Mouse (Mus musculus): ENCODE results near the gene Orai1. TPM values are rescaled to one million over a fixed set of nuclear protein-coding genes. Genes with fewer than 3 reads are reported as not detected.

Orai1 gene
- polyA plus RNA-seq, 1 experiment, result 76.9 TPM

GRCm38 (mm10) chr5:122978970-122979369, 35.9 kb upstream of the Orai1 start:
- TF ChIP-seq CTCF (IDR thresholded peaks at IDR 0.05; ENCODE audit: borderline replicate concordance, control insufficient read depth, extremely low read depth, insufficient read depth, low read length, poor library complexity) (no peak), POLR2A (IDR thresholded peaks at IDR 0.05; ENCODE audit: control insufficient read depth, extremely low read depth, insufficient read depth, low read length, poor library complexity) (no peak)
- H3K27ac ChIP-seq (ENCODE audit: control insufficient read depth, insufficient read depth, low read length), result no peak overlapping the region

DNA sequence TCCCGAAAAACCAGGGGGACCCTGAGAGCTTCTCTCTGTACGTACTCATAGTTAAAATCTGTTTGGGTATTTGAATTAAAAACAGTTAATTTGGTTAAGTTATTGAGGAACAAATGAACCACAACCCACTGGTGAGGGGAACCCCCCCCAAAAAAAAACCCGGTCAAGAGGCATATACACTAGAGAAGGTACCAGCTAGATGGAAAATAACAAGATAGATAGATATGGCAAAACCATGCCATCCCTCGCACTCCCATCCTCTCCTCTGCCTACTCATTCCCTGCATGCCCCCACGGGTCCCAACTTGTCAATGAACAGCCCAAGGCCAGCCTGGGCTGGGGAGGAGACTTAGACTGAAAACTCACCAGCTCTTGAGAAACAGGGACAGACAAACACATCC, 30.4 kb upstream of the Orai1 start:
- no peak overlapping the region for H3K4me3 ChIP-seq (ENCODE audit: control insufficient read depth, insufficient read depth, low read length)
- no peaks in the 10 kb centered on the region for H3K27me3 ChIP-seq (ENCODE audit: control insufficient read depth, insufficient read depth, low read length)
- WGBS, result 92% methylated on average over 5 of the region's 5 CpGs
- DNase-seq, result no peak
- peaks cover 14% of the 10 kb centered on the region for H3K4me1 ChIP-seq (replicated peaks; ENCODE audit: control insufficient read depth, insufficient read depth, low read length)
- H3K36me3 ChIP-seq (ENCODE audit: control insufficient read depth, insufficient read depth, low read length), result peaks cover 15% of the 10 kb centered on the region
- no peak for TF ChIP-seq POLR2A (IDR thresholded peaks at IDR 0.05; ENCODE audit: control insufficient read depth, extremely low read depth, insufficient read depth, low read length, poor library complexity)
- TF ChIP-seq CTCF (IDR thresholded peaks at IDR 0.05; ENCODE audit: borderline replicate concordance, control insufficient read depth, extremely low read depth, insufficient read depth, low read length, poor library complexity), result no peak
- H3K27ac ChIP-seq (ENCODE audit: control insufficient read depth, insufficient read depth, low read length), result no peak overlapping the region

More at GRCm38 (mm10) chr5:122978970-122979369, 35.9 kb upstream of the Orai1 start:
- WGBS, result 75% methylated on average over 8 of the region's 8 CpGs
- DNase-seq, result no peak
- Histone ChIP-seq H3K4me3 (ENCODE audit: control insufficient read depth, insufficient read depth, low read length) (no peak overlapping the region), H3K4me1 (replicated peaks; ENCODE audit: control insufficient read depth, insufficient read depth, low read length) (no peaks in the 10 kb centered on the region), H3K27me3 (ENCODE audit: control insufficient read depth, insufficient read depth, low read length) (no peaks in the 10 kb centered on the region), H3K36me3 (ENCODE audit: control insufficient read depth, insufficient read depth, low read length) (peaks cover 15% of the 10 kb centered on the region)

DNA sequence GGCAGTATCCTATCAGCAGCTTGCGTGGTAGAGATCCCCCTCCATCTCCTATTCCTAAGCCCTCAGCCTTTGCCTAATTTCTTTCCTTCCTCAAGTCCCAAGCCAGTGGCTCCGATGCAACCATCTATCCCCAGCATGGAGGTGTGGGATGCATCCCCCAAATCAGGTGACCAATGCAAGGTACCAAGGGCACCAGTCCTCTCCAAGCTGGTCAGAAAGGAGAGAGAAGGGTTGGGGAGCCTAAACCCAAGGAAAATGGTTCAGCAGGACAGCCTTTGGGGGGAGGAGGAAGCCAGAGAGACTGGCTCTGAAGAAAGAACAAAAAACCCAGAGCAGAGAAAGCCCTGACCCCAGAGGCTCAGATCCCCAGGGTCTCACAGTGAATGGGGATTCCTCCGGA, 29.6 kb upstream of the Orai1 start:
- Histone ChIP-seq H3K36me3 (ENCODE audit: control insufficient read depth, insufficient read depth, low read length) (peaks cover 13% of the 10 kb centered on the region), H3K4me3 (ENCODE audit: control insufficient read depth, insufficient read depth, low read length) (no peak overlapping the region), H3K4me1 (replicated peaks; ENCODE audit: control insufficient read depth, insufficient read depth, low read length) (peaks cover 19% of the 10 kb centered on the region), H3K27me3 (ENCODE audit: control insufficient read depth, insufficient read depth, low read length) (no peaks in the 10 kb centered on the region), H3K27ac (ENCODE audit: control insufficient read depth, insufficient read depth, low read length) (no peak overlapping the region)
- TF ChIP-seq POLR2A (IDR thresholded peaks at IDR 0.05; ENCODE audit: control insufficient read depth, extremely low read depth, insufficient read depth, low read length, poor library complexity) (no peak), CTCF (IDR thresholded peaks at IDR 0.05; ENCODE audit: borderline replicate concordance, control insufficient read depth, extremely low read depth, insufficient read depth, low read length, poor library complexity) (no peak)
- no peak for DNase-seq
- WGBS, result 94% methylated on average over 3 of the region's 3 CpGs

GRCm38 (mm10) chr5:122986091-122986493, 28.8 kb upstream of the Orai1 start:
- TF ChIP-seq POLR2A (IDR thresholded peaks at IDR 0.05; ENCODE audit: control insufficient read depth, extremely low read depth, insufficient read depth, low read length, poor library complexity) (no peak), CTCF (IDR thresholded peaks at IDR 0.05; ENCODE audit: borderline replicate concordance, control insufficient read depth, extremely low read depth, insufficient read depth, low read length, poor library complexity) (no peak)
- H3K4me3 ChIP-seq (ENCODE audit: control insufficient read depth, insufficient read depth, low read length), result no peak overlapping the region
- WGBS, result 89% methylated on average over 8 of the region's 8 CpGs
- no peak for DNase-seq
- H3K27me3 ChIP-seq (ENCODE audit: control insufficient read depth, insufficient read depth, low read length), result no peaks in the 10 kb centered on the region
- H3K4me1 ChIP-seq (replicated peaks; ENCODE audit: control insufficient read depth, insufficient read depth, low read length), result peaks cover 24% of the 10 kb centered on the region
- H3K27ac ChIP-seq (ENCODE audit: control insufficient read depth, insufficient read depth, low read length), result no peak overlapping the region
- peaks cover 8% of the 10 kb centered on the region; the same call in 1 of the 2 replicates for H3K36me3 ChIP-seq (ENCODE audit: control insufficient read depth, insufficient read depth, low read length)

GRCm38 (mm10) chr5:122987211-122988020, 27.5 kb upstream of the Orai1 start:
- Histone ChIP-seq H3K4me1 (replicated peaks; ENCODE audit: control insufficient read depth, insufficient read depth, low read length) (peaks cover 29% of the 10 kb centered on the region), H3K36me3 (ENCODE audit: control insufficient read depth, insufficient read depth, low read length) (peaks cover 3% of the 10 kb centered on the region; the same call in 1 of the 2 replicates), H3K27me3 (ENCODE audit: control insufficient read depth, insufficient read depth, low read length) (no peaks in the 10 kb centered on the region), H3K27ac (ENCODE audit: control insufficient read depth, insufficient read depth, low read length) (no peak overlapping the region), H3K4me3 (ENCODE audit: control insufficient read depth, insufficient read depth, low read length) (peak overlapping the region; percentile 61)
- DNase-seq, result peak; percentile 53
- TF ChIP-seq POLR2A (IDR thresholded peaks at IDR 0.05; ENCODE audit: control insufficient read depth, extremely low read depth, insufficient read depth, low read length, poor library complexity), result no peak
- 14% methylated on average over 39 of the region's 39 CpGs for WGBS

- Histone ChIP-seq H3K36me3 (ENCODE audit: control insufficient read depth, insufficient read depth, low read length) (no peaks in the 10 kb centered on the region), H3K27me3 (ENCODE audit: control insufficient read depth, insufficient read depth, low read length) (no peaks in the 10 kb centered on the region), H3K27ac (ENCODE audit: control insufficient read depth, insufficient read depth, low read length) (peak overlapping the region; percentile 65), H3K4me1 (replicated peaks; ENCODE audit: control insufficient read depth, insufficient read depth, low read length) (peaks cover 31% of the 10 kb centered on the region), H3K4me3 (ENCODE audit: control insufficient read depth, insufficient read depth, low read length) (peak overlapping the region; percentile 61)
- peak; percentile 75 for DNase-seq
- TF ChIP-seq CTCF (IDR thresholded peaks at IDR 0.05; ENCODE audit: borderline replicate concordance, control insufficient read depth, extremely low read depth, insufficient read depth, low read length, poor library complexity) (no peak), POLR2A (IDR thresholded peaks at IDR 0.05; ENCODE audit: control insufficient read depth, extremely low read depth, insufficient read depth, low read length, poor library complexity) (0 out of 2 replicates have a peak, but pooled peaks have one; percentile 37)
- under 1% methylated on average over 41 of the region's 41 CpGs for WGBS
Observed at GRCm38 (mm10) chr5:122988021-122988751, 26.7 kb upstream of the Orai1 start.
